Mouse (Mus musculus): ENCODE measurements around the gene Olfr159. TPM values are rescaled to one million over a fixed set of nuclear protein-coding genes. Genes with fewer than 3 reads are reported as not detected.

Olfr159 gene
- polyA plus RNA-seq (2012), result not detected in 2 replicates

DNA sequence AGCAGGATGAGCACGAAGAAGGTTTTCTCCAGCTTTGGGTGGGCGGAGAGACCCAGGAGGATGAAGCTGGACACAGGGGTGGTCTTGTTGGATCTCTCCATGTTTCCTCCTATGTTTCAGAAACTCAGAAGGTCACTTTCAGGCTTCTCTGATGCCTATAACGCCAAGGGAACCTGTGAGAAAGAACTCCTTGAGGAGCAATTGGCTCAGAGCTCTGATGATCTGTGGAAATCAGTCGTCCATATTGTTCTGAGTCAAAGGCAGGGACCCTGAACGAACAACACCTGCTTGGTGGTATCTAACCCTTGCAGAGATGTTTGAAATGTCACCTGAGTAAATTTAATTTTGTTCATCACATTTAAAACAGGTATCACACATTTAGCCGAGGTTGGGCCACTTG, at the start of gene Olfr159:
Gene Olfr159 (minus strand): TSS at position 101 of the 400 bp plus-strand sequence.
- TF ChIP-seq GATA1 (IDR thresholded peaks at IDR 0.05; ENCODE audit: low read length), result no peak

DNA sequence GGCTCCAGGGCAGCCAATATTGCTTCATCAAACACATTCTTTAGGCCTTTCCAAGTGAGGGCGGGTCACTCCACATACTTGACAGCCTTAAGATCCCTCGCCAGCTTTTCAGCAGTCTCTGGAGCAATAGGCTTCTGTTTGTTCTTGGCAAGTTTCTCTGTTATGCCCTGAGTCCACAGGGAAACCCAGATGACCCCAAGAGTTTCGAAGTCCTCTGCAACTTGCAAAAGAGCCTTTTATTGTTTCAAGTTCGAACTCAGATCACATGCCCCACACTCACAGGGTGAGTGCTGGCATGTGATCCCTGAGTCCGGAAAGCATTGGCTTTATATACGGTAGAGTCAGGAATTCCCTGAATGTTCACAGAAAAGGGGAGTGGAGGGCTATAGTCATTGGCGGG, 28.1 kb upstream of the Olfr159 start:
- no peak for TF ChIP-seq GATA1 (IDR thresholded peaks at IDR 0.05; ENCODE audit: low read length)

DNA sequence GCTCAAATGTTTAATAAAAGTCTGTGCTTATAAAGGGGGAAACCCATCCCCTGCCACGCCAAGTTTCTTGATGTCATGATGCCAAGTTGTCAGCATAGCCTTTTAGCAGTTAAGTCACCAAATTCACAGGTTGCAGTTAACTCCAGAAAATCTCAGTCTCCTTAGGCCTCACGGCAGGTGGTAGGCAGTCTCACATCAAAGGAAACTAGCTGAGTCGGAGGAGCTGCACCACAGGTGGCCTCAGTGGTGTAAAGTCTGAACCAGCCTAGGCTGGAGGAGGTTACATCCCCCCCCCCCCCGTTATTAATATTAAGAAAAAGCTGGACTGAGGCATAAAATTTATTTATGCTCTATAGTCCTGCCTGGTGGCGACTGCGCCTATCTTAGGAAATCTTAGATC, 24.5 kb upstream of the Olfr159 start:
- TF ChIP-seq GATA1 (IDR thresholded peaks at IDR 0.05; ENCODE audit: low read length), result no peak

DNA sequence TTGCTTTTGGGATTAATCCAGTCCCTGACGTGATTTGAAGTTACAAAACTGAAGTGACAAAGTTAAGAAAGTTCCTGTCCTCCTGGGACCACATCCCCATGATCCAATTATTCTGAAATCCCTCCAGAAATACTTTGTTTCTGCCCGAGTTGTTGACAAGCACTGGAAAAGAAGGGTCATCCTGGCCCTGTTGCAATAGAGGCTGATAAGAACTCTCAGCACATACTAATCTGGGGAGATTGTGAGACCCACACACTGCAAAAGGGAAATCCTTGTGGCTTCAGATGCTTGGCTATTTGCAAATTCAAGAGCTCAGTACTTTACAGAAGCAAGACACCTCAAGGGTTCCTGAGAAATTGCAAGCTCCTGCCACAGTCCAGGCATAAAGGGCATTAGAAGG, 1.5 kb upstream of the Olfr159 start:
- TF ChIP-seq GATA1 (IDR thresholded peaks at IDR 0.05; ENCODE audit: low read length), result no peak

DNA sequence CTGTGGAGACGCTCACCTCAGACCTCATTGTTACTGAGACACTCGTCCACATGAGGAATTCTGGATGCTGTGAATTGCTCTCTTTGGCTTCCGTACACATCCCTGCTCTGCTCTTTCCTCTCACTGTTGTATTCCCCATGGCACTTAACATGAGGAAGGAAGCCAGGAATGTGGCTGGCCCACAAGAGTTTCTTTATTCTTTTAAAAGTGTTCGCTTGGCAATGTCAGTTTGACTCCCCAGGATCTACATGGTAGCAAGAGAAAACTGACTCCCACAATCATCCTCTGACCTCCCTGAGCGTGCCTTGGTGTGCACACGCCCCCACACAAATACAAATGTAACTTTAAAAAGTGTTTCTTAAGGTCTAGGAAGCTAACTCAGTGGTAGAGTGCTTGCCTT, 817 bp upstream of the Olfr159 start:
- TF ChIP-seq GATA1 (IDR thresholded peaks at IDR 0.05; ENCODE audit: low read length), result no peak

DNA sequence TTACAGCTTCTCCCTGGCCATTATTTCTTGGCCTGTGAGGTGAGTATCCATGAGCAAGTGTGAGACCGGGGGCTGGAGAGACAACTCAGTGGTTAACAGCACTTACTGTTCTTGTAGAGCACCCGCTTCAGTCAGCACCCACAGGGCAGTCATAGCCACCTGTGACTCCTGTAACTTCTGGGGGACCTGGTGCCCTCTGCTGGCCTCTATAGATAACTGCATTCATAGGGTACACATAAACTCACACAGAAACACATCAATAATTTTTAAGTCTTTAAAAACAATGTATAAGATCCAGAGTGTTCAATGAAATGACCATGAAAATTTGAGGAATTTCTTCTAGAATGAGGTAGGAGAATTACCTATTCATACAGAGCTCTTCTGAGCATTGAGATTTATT, 1.4 kb downstream of the Olfr159 start:
- TF ChIP-seq GATA1 (IDR thresholded peaks at IDR 0.05; ENCODE audit: low read length), result no peak

DNA sequence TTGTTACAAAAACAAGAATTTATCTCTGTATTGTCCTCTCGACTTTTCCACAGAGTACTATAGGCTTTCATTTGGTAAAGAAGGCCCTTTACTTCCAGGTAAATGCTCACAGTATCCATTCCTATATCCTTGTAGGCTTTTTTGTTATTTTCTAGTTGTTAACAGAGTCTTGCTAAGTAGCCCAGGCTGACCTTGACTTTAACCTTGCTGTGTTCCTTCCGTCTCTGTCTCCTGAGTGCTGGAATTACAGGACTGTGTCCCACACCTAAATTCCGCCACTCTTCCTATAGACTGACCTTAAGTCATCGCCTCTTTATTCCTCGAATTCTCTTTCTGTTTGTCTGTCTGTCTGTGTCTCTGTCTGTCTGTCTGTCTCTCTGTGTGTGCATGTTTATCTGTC, 2.5 kb downstream of the Olfr159 start:
- TF ChIP-seq GATA1 (IDR thresholded peaks at IDR 0.05; ENCODE audit: low read length), result no peak

DNA sequence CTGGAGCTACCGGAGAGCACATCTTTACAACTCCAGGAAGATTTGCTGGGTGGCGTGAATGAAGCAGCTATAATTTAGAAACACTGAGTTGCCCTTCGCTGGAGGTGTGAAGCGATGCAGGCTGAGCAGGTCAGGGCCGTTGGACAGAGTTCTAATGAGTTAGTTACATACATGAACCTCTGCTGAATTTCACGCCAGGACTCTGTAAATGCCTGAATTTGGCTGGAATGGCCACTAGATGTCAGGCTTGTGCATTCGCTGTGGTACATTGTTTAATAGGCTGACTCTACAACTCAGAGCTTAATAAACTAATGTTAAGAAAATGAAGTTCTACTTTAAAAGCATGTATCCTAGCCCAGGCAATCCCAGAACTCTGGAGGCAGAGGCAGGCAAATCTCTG, 7.4 kb downstream of the Olfr159 start:
- TF ChIP-seq GATA1 (IDR thresholded peaks at IDR 0.05; ENCODE audit: low read length), result no peak

DNA sequence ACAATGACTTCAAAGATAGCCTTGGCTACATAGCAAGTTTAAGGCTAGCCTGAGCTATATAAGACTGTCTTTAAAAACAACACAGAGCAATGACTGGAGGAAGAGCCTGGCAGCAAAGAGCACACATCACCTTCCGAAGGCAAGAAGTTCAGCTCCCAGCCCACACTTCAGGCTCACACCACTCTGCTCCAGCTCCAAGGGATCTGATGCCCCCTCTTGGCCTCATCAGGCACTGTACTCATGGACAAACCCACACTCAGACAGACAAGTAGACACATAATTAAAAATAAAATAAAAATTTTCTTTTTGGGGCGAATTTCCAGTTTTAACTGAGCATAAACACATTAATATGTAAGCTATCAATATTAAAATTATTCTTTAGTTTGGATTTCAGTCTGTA, 9.5 kb downstream of the Olfr159 start:
- TF ChIP-seq GATA1 (IDR thresholded peaks at IDR 0.05; ENCODE audit: low read length), result no peak

DNA sequence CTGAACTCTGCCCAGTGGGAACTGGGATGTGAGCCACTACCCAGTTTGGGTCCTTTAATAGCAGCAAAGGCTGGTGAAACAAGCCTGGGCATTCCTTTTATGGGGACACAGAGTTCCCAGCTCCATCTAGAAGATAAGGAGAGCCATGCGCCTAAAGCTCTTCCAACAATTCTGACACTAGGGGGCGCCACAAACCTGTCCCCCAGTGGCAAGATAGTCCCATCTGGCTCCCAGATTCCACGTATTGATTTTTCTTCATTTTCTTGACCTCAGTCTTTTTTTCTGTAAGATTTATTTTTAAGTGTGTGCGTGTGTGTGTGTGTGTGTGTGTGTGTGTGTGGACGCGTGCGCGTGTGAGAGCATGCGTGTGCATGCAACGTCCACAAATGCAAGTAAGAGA, 10.3 kb downstream of the Olfr159 start:
- no peak for TF ChIP-seq GATA1 (IDR thresholded peaks at IDR 0.05; ENCODE audit: low read length)

DNA sequence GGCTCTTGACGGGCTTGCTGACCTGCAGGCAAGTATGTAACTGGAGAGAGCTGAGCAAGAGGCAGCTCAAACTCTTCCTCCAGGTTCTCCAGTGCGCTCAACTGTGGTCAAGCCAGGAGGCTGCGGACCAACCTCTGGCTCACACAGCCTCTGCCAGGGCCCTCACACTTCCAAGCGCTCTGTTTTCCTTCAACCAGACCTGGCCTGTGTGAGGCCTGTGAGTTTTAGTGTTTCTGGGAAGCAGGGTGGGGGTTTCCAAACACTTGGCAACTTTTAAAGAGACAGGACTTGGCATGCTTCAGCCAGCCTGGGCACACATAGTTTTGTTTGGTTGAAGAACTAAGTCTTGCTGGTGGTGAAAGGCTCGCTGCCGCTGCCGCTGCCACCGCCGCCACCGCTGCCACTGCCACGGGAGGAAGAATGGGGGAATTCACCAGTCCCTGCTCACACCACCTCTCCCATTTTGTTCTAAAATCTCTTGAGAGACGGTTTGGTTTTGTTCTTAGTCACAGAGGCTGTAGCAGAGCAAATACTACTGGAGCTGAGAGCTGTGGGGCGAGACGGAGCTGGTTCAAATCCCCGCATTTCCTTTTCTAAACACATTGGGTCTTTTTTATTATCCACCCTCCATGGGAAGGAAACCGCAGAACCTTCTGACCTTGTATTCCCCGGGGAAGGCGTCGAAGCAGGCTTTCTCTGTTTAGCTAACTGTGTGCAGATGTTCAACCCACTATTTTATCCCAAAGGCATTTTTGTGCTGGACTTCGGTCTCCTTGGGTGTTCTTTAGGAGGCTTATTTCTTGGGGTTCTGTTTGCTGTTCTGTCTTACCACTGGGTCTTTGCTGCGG, 11.0 kb downstream of the Olfr159 start:
- TF ChIP-seq GATA1 (IDR thresholded peaks at IDR 0.05; ENCODE audit: low read length), result no peak

DNA sequence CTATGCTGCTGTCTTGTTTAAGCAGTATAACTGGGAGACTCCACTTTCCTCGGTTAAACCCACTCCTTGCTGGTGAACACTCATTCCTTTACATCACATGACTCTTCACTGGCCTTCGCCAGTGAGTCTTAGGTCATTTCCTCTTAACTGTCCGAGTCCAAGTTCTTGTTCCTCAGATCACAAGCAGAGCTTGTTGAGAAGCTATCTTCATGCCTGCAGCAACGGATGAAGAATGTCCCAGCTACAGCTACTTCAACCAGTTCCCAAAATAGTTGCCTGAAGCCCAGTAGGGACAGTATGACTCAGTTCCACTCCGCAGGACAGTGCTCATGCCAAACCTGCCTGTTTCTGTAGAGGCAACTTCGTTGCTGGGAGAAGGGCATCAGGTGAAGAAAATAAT, 13.6 kb downstream of the Olfr159 start:
- no peak for TF ChIP-seq GATA1 (IDR thresholded peaks at IDR 0.05; ENCODE audit: low read length)

DNA sequence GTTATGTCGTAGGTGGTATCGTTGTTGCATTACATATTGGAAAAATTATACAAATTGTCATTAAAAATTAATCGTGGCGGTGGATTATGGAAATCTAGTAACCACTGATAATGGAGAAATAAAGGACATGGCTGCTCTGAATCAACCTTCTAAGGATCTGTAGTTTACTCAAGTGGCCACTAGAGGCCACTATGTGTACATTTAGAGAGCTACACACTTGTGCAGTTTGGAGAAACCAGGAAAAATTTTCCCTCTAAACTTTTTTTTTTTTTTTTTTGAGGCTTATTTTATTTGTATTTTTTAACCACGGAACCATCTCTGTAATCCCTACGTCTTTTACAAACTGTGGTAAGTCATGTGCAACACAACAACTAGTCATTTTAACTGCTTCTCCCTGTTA, 25.6 kb downstream of the Olfr159 start:
- TF ChIP-seq GATA1 (IDR thresholded peaks at IDR 0.05; ENCODE audit: low read length), result no peak

DNA sequence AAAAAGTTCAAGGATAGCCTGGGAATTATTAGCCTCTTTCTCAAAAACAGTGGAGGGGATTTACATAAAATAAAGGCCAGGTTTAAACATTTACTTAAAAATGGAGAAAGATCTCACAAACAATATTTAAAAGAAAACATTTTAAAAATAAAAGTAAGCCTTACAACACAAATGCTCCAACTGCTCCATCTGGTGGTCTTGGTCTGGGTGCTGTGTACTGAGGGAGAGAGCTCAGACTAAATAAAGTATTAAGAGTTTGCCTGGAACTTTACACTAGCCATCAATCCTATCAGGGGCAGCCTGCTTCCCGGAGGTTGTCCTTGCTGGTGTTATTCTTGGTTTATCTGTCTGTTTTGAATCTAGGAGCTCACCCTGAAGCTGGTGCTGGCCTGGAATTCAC, 27.7 kb downstream of the Olfr159 start:
- no peak for TF ChIP-seq GATA1 (IDR thresholded peaks at IDR 0.05; ENCODE audit: low read length)

DNA sequence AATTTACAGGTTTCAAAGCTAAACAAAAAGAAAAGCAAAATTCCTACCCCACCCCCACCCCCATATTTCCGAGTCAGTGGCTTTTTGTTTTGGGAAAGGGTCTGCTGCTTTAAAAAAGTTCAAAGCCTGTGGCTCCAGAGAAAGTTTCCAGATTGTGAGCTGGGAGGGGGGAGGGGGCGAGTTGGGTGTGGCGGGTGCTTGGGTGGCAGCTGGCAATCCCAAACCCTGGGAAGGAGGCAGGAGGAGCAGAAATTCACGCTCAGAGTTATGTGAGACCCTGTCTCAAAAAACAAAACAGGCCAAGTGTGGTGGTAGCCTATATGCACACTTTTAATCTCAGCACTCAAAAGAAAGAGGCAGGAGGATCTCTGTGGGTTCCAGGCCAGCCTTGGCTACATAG, 28.2 kb downstream of the Olfr159 start:
- TF ChIP-seq GATA1 (IDR thresholded peaks at IDR 0.05; ENCODE audit: low read length), result no peak

DNA sequence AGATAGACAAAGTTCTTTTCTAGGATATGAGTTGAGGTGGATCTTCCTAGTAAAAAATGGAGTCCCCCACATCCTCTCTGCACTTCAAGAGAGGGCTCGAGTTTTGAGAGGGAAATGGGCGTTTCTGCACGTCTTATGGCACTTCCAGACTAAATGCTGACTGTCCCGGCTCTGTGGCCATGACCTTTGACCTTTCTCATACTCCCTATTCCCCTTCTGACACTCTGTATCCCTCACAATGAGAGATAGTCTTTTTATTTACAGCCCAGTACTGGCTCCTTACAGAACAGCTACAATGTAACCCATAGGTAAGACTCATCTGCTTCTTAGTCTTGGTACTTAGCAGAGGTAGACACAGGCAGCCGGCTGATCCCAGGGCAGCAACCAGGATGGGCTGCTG, 29.3 kb downstream of the Olfr159 start:
- TF ChIP-seq GATA1 (IDR thresholded peaks at IDR 0.05; ENCODE audit: low read length), result no peak

DNA sequence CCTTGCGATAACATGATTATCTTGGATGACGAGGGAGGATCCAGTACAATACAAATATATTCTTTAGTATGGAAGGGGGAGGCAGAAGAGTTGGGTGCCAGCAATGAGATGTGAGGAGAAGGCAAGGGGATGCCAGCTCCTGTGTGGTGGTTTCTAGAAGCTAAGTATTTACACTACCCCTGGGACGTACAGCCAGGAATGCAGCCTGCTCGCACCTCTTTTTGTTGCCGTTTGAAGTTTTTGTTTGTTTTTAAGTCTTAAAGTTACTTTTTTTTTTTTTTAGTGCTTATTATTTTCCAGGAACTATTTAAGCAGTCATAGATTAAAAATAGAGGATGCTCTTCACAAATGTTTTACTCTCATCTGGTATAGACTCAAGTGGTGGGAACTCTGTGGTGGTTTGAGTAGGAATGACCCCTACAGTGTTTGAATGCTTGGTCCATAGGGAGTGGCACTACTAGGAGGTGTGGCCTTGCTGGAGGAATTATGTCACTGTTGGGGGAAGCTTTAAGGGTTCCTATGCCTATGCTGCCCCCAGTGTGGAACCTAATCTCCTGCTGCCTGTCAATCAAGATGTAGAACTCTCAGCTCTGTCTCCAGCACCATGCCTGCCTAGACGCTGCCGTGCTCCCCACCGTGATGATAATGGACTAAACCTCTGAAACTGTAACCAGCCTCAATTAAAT, 31.7 kb downstream of the Olfr159 start:
- TF ChIP-seq GATA1 (IDR thresholded peaks at IDR 0.05; ENCODE audit: low read length), result no peak
